Mouse (Mus musculus): ENCODE data around the gene Ptprd. TPM values are rescaled to one million over a fixed set of nuclear protein-coding genes. Genes with fewer than 3 reads are reported as not detected.
"Not testable (repeated sequence)": the region's sequence is repeated elsewhere in the genome, so short reads cannot be mapped to it uniquely, and the experiment has no call there.

Gene Ptprd
- polyA plus RNA-seq, 1 experiment from 2014 or later = 15.5 TPM

GRCm38 (mm10) chr4:77797391-77797790, 414.4 kb downstream of the Ptprd start:
- 93% methylated on average over 1 of the region's 1 CpGs for WGBS
- H3K27me3 ChIP-seq (ENCODE audit: insufficient read depth, poor library complexity, severe bottlenecking); H3K4me3 ChIP-seq; H3K9me3 ChIP-seq; DNase-seq (ENCODE audit: low spot score); H3K27ac ChIP-seq; H3K4me1 ChIP-seq (replicated peaks); H3K36me3 ChIP-seq: not testable (repeated sequence)

DNA sequence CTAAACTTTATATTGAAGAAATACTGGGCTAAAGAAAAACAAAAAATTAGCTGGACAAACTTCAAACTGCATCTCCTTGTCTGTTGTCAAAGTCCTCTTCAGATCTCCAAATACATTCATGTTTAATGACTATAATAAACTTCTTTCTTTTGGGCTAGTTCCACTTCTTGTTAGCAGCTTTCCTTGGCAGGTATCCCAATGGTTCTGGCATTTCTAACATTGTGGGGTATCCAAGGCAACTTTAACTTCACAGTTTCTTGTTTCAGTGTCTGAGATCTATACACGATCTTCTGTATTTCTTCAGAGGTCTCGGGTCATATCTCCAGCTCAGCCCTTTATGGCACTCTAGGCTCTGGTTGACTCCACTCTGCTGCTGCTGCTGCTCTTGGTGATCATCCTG, 434.5 kb downstream of the Ptprd start:
- Histone ChIP-seq H3K4me3 (no peak overlapping the region), H3K36me3 (no peaks in the 10 kb centered on the region), H3K27ac (no peak overlapping the region), H3K9me3 (no peaks in the 10 kb centered on the region), H3K27me3 (ENCODE audit: insufficient read depth, poor library complexity, severe bottlenecking) (no peaks in the 10 kb centered on the region), H3K4me1 (replicated peaks) (no peaks in the 10 kb centered on the region)
- WGBS = 93% methylated on average over 2 of the region's 2 CpGs
- no peak for DNase-seq (ENCODE audit: low spot score)

DNA sequence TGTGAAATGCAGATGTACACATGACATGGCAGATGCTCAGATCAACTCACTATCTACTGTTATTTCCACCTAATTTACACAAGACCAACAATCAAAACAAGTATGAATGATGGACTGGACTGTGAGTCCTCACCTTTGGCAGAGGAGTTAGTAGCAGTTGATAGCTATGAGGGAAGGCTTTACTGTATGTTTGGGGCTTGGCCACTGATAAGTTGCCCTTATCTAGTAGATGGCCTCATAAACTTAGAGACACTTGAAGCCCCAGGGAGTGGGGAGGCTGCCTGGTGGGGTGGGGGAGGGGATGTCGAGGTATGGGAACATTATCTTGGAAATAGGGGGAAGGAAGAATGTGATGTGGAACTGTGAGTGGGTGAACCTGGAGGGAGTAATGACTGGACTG, 448.0 kb downstream of the Ptprd start:
- DNase-seq (ENCODE audit: low spot score) = no peak
- Histone ChIP-seq H3K9me3 (no peaks in the 10 kb centered on the region), H3K4me3 (no peak overlapping the region), H3K27me3 (ENCODE audit: insufficient read depth, poor library complexity, severe bottlenecking) (no peaks in the 10 kb centered on the region), H3K4me1 (replicated peaks) (no peaks in the 10 kb centered on the region), H3K36me3 (no peaks in the 10 kb centered on the region), H3K27ac (no peak overlapping the region)
- WGBS = 76% methylated on average over 1 of the region's 1 CpGs

GRCm38 (mm10) chr4:77743391-77743790, 468.4 kb downstream of the Ptprd start:
- no peak overlapping the region for H3K4me3 ChIP-seq
- no peaks in the 10 kb centered on the region for H3K27me3 ChIP-seq (ENCODE audit: insufficient read depth, poor library complexity, severe bottlenecking)
- no peak for DNase-seq (ENCODE audit: low spot score)
- H3K9me3 ChIP-seq = no peaks in the 10 kb centered on the region
- no peak overlapping the region for H3K27ac ChIP-seq
- H3K4me1 ChIP-seq (replicated peaks) = no peaks in the 10 kb centered on the region
- WGBS = 97% methylated on average over 2 of the region's 2 CpGs
- no peaks in the 10 kb centered on the region for H3K36me3 ChIP-seq

DNA sequence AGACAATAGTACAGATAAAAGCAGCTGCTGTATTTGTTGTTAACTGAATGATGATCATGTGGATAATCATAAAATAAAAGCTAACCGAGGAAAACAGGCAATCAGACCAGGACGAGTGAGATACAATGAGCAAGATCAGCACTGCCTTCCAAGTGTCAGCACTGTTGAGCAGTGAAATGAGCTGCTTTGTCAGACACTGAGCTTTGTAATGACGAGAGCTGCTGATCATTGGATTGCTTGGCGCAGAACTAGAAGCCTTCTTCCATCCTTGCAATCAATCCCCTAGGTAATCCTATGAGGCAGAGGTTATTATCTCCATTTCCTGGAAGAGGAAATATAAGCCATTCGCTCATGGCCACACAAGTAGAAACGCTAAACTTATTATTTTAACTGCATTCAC, 489.9 kb downstream of the Ptprd start:
- 85% methylated on average over 6 of the region's 6 CpGs for WGBS
- Histone ChIP-seq H3K36me3 (no peaks in the 10 kb centered on the region), H3K4me3 (no peak overlapping the region), H3K9me3 (no peaks in the 10 kb centered on the region), H3K4me1 (replicated peaks) (no peaks in the 10 kb centered on the region), H3K27ac (no peak overlapping the region), H3K27me3 (ENCODE audit: insufficient read depth, poor library complexity, severe bottlenecking) (no peaks in the 10 kb centered on the region)
- DNase-seq (ENCODE audit: low spot score) = no peak

DNA sequence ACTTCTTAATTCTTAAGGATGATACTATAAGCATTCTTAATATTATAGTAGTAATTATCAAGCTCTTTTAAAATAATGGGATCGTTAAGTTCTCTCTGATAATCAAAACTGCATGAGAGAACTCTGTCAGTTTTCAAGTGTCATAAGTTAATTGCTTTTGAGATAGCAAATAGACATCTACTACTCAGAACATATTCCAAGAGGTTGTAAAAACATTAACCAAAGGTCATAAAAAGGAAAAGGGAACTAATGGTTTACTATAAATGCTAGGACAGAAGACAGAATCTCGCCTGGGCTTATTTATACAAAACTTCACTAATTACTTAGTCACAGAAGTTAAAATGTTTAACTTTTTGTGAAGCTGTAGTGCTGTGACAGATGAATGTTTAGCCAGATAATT, 494.0 kb downstream of the Ptprd start:
- WGBS = 72% methylated on average over 2 of the region's 2 CpGs
- DNase-seq (ENCODE audit: low spot score) = no peak
- Histone ChIP-seq H3K27ac (no peak overlapping the region), H3K4me1 (replicated peaks) (no peaks in the 10 kb centered on the region), H3K9me3 (no peaks in the 10 kb centered on the region), H3K36me3 (no peaks in the 10 kb centered on the region), H3K27me3 (ENCODE audit: insufficient read depth, poor library complexity, severe bottlenecking) (no peaks in the 10 kb centered on the region), H3K4me3 (no peak overlapping the region)

DNA sequence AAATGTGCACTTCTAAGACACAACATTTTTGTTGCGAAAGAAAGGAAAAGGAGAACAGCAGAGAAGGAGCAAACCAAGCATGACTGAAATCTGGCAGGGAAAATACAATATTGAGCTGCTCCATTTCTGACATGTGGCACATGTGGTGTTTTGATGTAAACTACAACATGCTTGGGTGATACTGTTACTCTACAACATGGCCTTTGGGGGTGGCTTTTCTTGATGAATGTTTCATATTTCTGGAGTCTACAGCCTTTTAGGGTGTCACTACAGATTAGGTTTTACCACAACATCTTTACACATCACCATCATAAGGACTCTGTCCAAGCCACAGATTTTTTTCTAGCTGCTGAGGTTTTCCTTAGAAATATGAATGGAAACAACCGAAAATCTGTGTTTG, 501.5 kb downstream of the Ptprd start:
- no peak for DNase-seq (ENCODE audit: low spot score)
- Histone ChIP-seq H3K4me3 (no peak overlapping the region), H3K36me3 (no peaks in the 10 kb centered on the region), H3K27ac (no peak overlapping the region), H3K27me3 (ENCODE audit: insufficient read depth, poor library complexity, severe bottlenecking) (no peaks in the 10 kb centered on the region), H3K4me1 (replicated peaks) (no peaks in the 10 kb centered on the region), H3K9me3 (no peaks in the 10 kb centered on the region)
- WGBS = 94% methylated on average over 2 of the region's 2 CpGs

GRCm38 (mm10) chr4:77698294-77698693, 513.5 kb downstream of the Ptprd start:
- Histone ChIP-seq H3K36me3 (no peaks in the 10 kb centered on the region), H3K27me3 (ENCODE audit: insufficient read depth, poor library complexity, severe bottlenecking) (no peaks in the 10 kb centered on the region), H3K27ac (no peak overlapping the region), H3K9me3 (no peaks in the 10 kb centered on the region), H3K4me1 (replicated peaks) (no peaks in the 10 kb centered on the region), H3K4me3 (no peak overlapping the region)
- no peak for DNase-seq (ENCODE audit: low spot score)
- WGBS = 79% methylated on average over 2 of the region's 2 CpGs

DNA sequence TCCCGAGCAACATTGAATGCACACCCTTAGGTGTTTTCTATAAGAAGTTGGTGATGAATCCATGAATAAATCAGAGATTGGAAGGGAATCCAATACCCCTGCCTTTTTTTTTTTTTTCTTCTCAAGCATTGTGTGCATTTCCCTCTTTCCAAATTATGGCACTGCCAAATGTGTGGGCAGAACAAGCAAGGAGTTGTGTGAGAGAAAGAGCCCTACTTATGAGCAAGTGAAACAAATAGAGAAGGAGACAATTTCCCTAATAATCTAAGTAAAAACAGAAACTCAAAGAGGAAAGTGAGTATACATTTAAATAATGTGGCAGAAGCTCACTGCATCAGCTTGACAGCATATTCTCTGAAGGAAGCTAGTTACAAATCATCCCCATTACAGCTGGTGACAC, 536.0 kb downstream of the Ptprd start:
- H3K4me1 ChIP-seq (replicated peaks) = no peaks in the 10 kb centered on the region
- WGBS = 86% methylated on average over 1 of the region's 1 CpGs
- no peaks in the 10 kb centered on the region for H3K9me3 ChIP-seq
- DNase-seq (ENCODE audit: low spot score) = no peak
- H3K27me3 ChIP-seq (ENCODE audit: insufficient read depth, poor library complexity, severe bottlenecking) = no peaks in the 10 kb centered on the region
- no peak overlapping the region for H3K4me3 ChIP-seq
- H3K27ac ChIP-seq = no peak overlapping the region
- H3K36me3 ChIP-seq = no peaks in the 10 kb centered on the region

DNA sequence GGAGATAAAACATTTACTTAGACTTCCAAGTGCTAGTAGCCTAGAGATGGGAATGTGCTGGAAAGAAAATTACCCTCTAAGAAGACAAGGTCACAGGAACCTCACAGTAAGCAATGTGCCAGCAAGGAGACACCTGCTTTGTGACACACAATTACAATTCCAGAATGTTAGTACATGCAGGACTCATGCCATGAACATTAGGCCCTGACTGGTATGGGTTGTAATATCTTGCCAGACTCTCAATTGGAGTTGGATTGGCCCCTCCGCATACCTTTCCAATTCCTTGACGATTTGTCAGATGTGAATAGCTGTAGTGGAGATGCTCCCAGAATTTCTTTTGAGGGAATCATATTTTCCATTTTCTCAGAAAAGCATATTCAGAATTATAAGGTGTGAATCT, 547.0 kb downstream of the Ptprd start:
- H3K27me3 ChIP-seq (ENCODE audit: insufficient read depth, poor library complexity, severe bottlenecking) = no peaks in the 10 kb centered on the region
- no peak for DNase-seq (ENCODE audit: low spot score)
- 99% methylated on average over 2 of the region's 2 CpGs for WGBS
- no peaks in the 10 kb centered on the region for H3K9me3 ChIP-seq
- H3K4me1 ChIP-seq (replicated peaks) = no peaks in the 10 kb centered on the region
- no peak overlapping the region for H3K27ac ChIP-seq
- H3K36me3 ChIP-seq = no peaks in the 10 kb centered on the region
- no peak overlapping the region for H3K4me3 ChIP-seq

DNA sequence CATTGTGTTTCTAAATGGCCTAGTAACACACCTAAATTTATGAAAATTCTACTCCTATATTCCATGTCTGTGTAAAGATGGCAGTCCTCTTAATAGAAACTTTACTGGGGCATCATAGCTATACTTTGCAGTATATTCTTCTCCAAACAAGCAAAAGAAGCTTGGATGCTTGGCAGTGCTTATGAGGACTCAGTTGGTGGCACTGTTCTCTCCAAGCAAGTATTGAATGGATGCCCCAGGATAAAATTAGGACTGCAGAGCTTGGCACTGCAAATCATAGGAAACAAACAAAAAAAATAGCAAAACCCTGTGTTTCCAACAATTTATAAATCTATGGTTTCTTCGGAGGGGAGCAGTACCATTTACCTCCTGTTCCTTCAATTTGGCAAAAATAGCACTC, 549.5 kb downstream of the Ptprd start:
- Histone ChIP-seq H3K27ac (no peak overlapping the region), H3K27me3 (ENCODE audit: insufficient read depth, poor library complexity, severe bottlenecking) (no peaks in the 10 kb centered on the region), H3K36me3 (no peaks in the 10 kb centered on the region), H3K4me1 (replicated peaks) (no peaks in the 10 kb centered on the region), H3K9me3 (no peaks in the 10 kb centered on the region), H3K4me3 (no peak overlapping the region)
- WGBS = 89% methylated on average over 1 of the region's 1 CpGs
- no peak for DNase-seq (ENCODE audit: low spot score)

- WGBS = 86% methylated on average over 1 of the region's 1 CpGs
- no peaks in the 10 kb centered on the region for H3K36me3 ChIP-seq
- H3K9me3 ChIP-seq = no peaks in the 10 kb centered on the region
- no peak for DNase-seq (ENCODE audit: low spot score)
- H3K27ac ChIP-seq = no peak overlapping the region
- H3K4me3 ChIP-seq = no peak overlapping the region
- H3K4me1 ChIP-seq (replicated peaks) = no peaks in the 10 kb centered on the region
- H3K27me3 ChIP-seq (ENCODE audit: insufficient read depth, poor library complexity, severe bottlenecking) = no peaks in the 10 kb centered on the region
Observed at GRCm38 (mm10) chr4:77655669-77656068, 556.1 kb downstream of the Ptprd start.

DNA sequence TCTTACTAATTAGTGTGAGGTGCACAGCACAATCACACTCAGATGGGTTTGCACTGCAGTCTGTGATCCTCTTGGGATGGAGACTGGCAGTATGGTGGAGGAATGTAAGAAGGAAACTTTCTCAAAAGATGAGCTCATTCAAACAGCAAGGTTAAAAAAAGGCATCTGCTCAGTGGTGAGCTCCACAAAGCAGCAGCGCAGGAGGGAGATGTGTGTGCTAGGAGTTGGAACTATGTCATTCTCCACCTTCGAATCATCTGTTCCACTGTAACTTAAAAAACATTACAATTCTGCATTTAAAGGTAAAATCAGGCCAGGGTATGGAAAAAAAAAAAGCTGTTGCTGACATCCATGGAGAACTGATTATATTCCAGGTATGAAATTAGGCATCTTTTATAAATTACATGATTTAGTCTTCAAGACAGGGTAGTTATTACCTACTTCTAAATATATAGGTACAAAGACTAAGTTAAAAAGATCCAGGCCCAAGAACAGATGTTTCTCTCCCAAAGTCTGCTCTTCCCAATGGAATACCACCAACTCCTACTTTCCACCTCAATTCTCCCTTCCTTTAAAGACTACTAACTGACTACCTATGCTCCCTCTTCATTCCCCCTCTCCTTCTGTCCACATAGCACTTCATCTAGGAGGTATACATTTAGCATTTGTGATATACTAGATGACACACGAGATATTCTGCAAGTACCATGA, 562.0 kb downstream of the Ptprd start:
- 88% methylated on average over 3 of the region's 3 CpGs for WGBS
- H3K27me3 ChIP-seq (ENCODE audit: insufficient read depth, poor library complexity, severe bottlenecking) = no peaks in the 10 kb centered on the region
- DNase-seq (ENCODE audit: low spot score) = no peak

GRCm38 (mm10) chr4:77648911-77649310, 562.9 kb downstream of the Ptprd start:
- H3K9me3 ChIP-seq = no peaks in the 10 kb centered on the region
- no peak overlapping the region for H3K4me3 ChIP-seq
- no peaks in the 10 kb centered on the region for H3K36me3 ChIP-seq
- H3K4me1 ChIP-seq (replicated peaks) = no peaks in the 10 kb centered on the region
- no peak overlapping the region for H3K27ac ChIP-seq
- WGBS = 92% methylated on average over 2 of the region's 2 CpGs
- no peak for DNase-seq (ENCODE audit: low spot score)
- H3K27me3 ChIP-seq (ENCODE audit: insufficient read depth, poor library complexity, severe bottlenecking) = no peaks in the 10 kb centered on the region

More for the DNA sequence above, 562.0 kb downstream of the Ptprd start:
- Histone ChIP-seq H3K36me3 (no peaks in the 10 kb centered on the region), H3K9me3 (no peaks in the 10 kb centered on the region), H3K4me1 (replicated peaks) (no peaks in the 10 kb centered on the region), H3K27ac (no peak overlapping the region), H3K4me3 (no peak overlapping the region)

Measured in hindbrain, embryonic 10.5 days (tissue).